Mouse (Mus musculus) layer of hippocampus, postnatal 14 days (tissue): Measurements from ENCODE around the gene Pigz. TPM values are rescaled to one million over a fixed set of nuclear protein-coding genes. Genes with fewer than 3 reads are reported as not detected.

Experiments used
- DNase-seq, 2 experiments: peaks; one replicate each; pipeline ENCODE4 v3.0.0; 2021 to 2022; ENCODE audit warnings: low spot score in 2 of 2, mixed read lengths in 1 of 2
- microRNA-seq, 2 experiments: library from miRNA; unstranded; fragments of <30 nt; microRNA quantifications; one replicate each; pipeline ENCODE4 v1.2.0; 2021
- total RNA-seq, 2 experiments: library from RNA; stranded (reverse); gene quantifications; 2 replicates each; pipeline ENCODE4 v1.2.3; 2021

Gene Pigz
- total RNA-seq, 2 experiments from 2014 or later: 10.5 to 13.1 TPM

- DNase-seq: no peak
These were observed 59.5 kb downstream of the Pigz start for GRCm38 (mm10) chr16:31993195-31993594.

- no peak for DNase-seq
These were observed 60.3 kb downstream of the Pigz start for GRCm38 (mm10) chr16:31993946-31994345.

Small RNAs within 50 kb of the gene (microRNA-seq; reads per million reads assigned to microRNA genes)
- 0 reads per million in 2 experiments for gene Gm26269

Other genes with a start within 250 kb of the Pigz start
- under 1 TPM; 0.18 to 0.21 TPM for gene Meltf, start 55.0 kb upstream of the Pigz start, total RNA-seq
- 10 to 100 TPM; 49.5 to 50.8 TPM for gene 0610012G03Rik, start 14.6 kb downstream of the Pigz start, total RNA-seq
- gene Ncbp2, start 14.7 kb downstream of the Pigz start, total RNA-seq: 10 to 100 TPM; 47.8 to 52.5 TPM
- 10 to 100 TPM; 40.0 to 43.4 TPM for gene Senp5, start 69.4 kb downstream of the Pigz start, total RNA-seq
- gene Pak2, start 145.5 kb downstream of the Pigz start, total RNA-seq: 10 to 100 TPM; 33.3 TPM
- 10 to 100 TPM; 29.2 to 29.7 TPM for gene Pigx, start 165.9 kb downstream of the Pigz start, total RNA-seq
- 10 to 100 TPM; 61.5 to 65.9 TPM for gene Cep19, start 165.9 kb downstream of the Pigz start, total RNA-seq
- gene Nrros, start 231.7 kb downstream of the Pigz start, total RNA-seq: 10 to 100 TPM; 10.6 to 11.7 TPM
- gene Bex6, start 246.0 kb downstream of the Pigz start, total RNA-seq: not detected